Mouse (Mus musculus) kidney, adult 18-20 months (tissue): ENCODE measurements at regions not wholly inside any gene's neighbourhood (a gene's known extent, or its start where the extent isn't known, plus 50 kb on each side); places are given as distances from the start of the nearest gene placed in this dataset.

ENCODE experiments used
- DNase-seq: peaks from one replicate; pipeline ENCODE4 v3.0.0; 2021

GRCm38 (mm10) chr4:80691774-80692485 is 142.0 kb upstream of the Tyrp1 start:
- DNase-seq = no peak

GRCm38 (mm10) chr4:80712698-80713097 is 121.2 kb upstream of the Tyrp1 start:
- no peak for DNase-seq

GRCm38 (mm10) chr4:80744975-80745734 is 88.8 kb upstream of the Tyrp1 start:
- DNase-seq = no peak

GRCm38 (mm10) chr4:80752259-80752658 is 81.7 kb upstream of the Tyrp1 start:
- DNase-seq = no peak

GRCm38 (mm10) chr4:80756114-80756513 is 77.8 kb upstream of the Tyrp1 start:
- no peak for DNase-seq

GRCm38 (mm10) chr4:80764024-80764423 is 69.9 kb upstream of the Tyrp1 start:
- no peak for DNase-seq

GRCm38 (mm10) chr4:80765781-80766180 is 68.1 kb upstream of the Tyrp1 start:
- peak; percentile 12 for DNase-seq

- DNase-seq = no peak
Observed at GRCm38 (mm10) chr4:80767447-80767846, 66.5 kb upstream of the Tyrp1 start.
